Mouse (Mus musculus): ENCODE results near the gene Mybpc2. TPM values are rescaled to one million over a fixed set of nuclear protein-coding genes. Genes with fewer than 3 reads are reported as not detected.

Mybpc2 gene
- total and polyA plus RNA-seq, 3 experiments: 2.0 to 8.3 (median 5.0) TPM

DNA sequence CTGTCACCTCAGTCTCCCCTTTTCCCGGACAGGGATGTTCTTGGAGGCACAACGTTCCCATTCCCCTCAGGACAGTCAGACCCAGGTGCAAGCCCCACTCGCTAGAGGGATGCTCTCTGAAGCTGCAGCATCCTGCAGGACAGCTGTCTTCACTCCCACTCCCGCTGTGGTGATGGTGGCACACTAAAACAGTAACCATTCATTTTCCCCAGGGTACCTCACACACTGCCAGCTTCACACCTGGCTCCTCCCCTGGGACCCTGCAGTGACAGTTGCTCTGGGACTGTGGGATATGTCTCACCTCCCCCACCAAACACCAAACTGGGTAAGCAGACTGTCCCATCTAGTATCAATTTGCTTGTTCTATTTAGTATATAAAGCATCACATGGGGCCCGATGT is 23.3 kb upstream of the Mybpc2 start (continued):
- TF ChIP-seq KAT2A (IDR thresholded peaks at IDR 0.05; ENCODE audit: insufficient replicate concordance, low read length) (peak; percentile 80; the same call in 1 of the 2 replicates), BHLHE40 (IDR thresholded peaks at IDR 0.05; ENCODE audit: low read depth, low read length) (peak; percentile 69), CTCF (conservative IDR thresholded peaks at IDR 0.05 in 1 of 2, IDR thresholded peaks at IDR 0.05 in 1 of 2; ENCODE audit: low read depth in 2 of 2, low read length in 2 of 2) (no peak), SMC3 (IDR thresholded peaks at IDR 0.05; ENCODE audit: low read depth, low read length) (no peak), E2F4 (IDR thresholded peaks at IDR 0.05; ENCODE audit: insufficient replicate concordance, low read depth, low read length) (no peak)

DNA sequence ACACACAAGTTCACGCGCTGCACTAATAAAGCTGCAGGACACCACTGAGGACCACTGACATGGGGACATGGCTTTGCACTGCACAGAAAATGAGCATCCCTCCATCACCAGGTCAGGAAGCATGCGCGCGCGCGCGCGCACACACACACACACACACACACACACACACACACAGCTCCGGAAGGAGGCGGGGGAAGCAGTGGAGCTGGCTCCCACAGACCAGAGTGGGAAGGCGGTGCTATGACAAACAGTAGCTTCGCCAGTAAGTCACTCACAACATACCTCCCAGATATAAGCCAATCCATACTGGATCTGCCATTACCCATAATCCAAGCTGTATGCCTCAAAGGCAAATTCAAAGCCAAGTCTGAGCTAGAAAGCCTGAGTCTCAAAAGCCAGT is 22.6 kb upstream of the Mybpc2 start:
- Histone ChIP-seq H3K27ac (ENCODE audit: insufficient read depth, low read depth) (no peak overlapping the region; the same call in 1 of the 2 replicates), H3K4me3 (replicated peaks in 1 of 3; ENCODE audit: low read depth in 2 of 3, low read length in 2 of 3, poor library complexity in 1 of 3) (peak overlapping the region in 1 of 3 experiments; percentile 82), H3K27me3 (replicated peaks) (no peaks in the 10 kb centered on the region), H3K4me1 (ENCODE audit: control insufficient read depth in 1 of 2, insufficient read depth in 2 of 2) (peaks cover 12 to 44% of the 10 kb centered on the region in 2 experiments), H3K9ac (ENCODE audit: insufficient read depth, low read depth) (no peak overlapping the region; the same call in 1 of the 2 replicates), H3K36me3 (replicated peaks in 1 of 2; ENCODE audit: control insufficient read depth in 1 of 2, insufficient read depth in 1 of 2, low read length in 1 of 2) (peaks cover 40 to 63% of the 10 kb centered on the region in 2 experiments), H3K4me2 (ENCODE audit: insufficient read depth, low read depth, poor library complexity, severe bottlenecking) (peak overlapping the region; percentile 52), H3K79me2 (replicated peaks; ENCODE audit: control insufficient read depth, extremely low read depth, insufficient read depth, poor library complexity, severe bottlenecking) (peaks cover 10% of the 10 kb centered on the region; the same call in 1 of the 2 replicates), H3K9me3 (replicated peaks; ENCODE audit: low read length) (peaks cover 3% of the 10 kb centered on the region)
- in situ Hi-C loops (cut with MboI; ENCODE audit: low pct_ligation_motif_present, low pct_unique_long_range_greater_than_20kb, low sequenced_read_pairs) (no loop called here), dilution Hi-C loops (cut with MboI; ENCODE audit: extremely low pct_ligation_motif_present, extremely low pct_unique_long_range_greater_than_20kb, low sequenced_read_pairs) (no loop called here)
- DNase-seq (ENCODE audit: extremely low read depth): no peak
- TF ChIP-seq GABPA (IDR thresholded peaks at IDR 0.05; ENCODE audit: insufficient replicate concordance, low read depth, low read length) (no peak), MYC (IDR thresholded peaks at IDR 0.05; ENCODE audit: low read depth, low read length) (no peak), IRF4 (IDR thresholded peaks at IDR 0.05; ENCODE audit: low read depth, low read length) (no peak), TCF12 (IDR thresholded peaks at IDR 0.05; ENCODE audit: low read depth, low read length) (no peak), MAX (IDR thresholded peaks at IDR 0.05; ENCODE audit: low read length) (no peak), UBTF (IDR thresholded peaks at IDR 0.05; ENCODE audit: low read depth, low read length) (no peak), BHLHE40 (IDR thresholded peaks at IDR 0.05; ENCODE audit: low read depth, low read length) (no peak), ELF1 (IDR thresholded peaks at IDR 0.05; ENCODE audit: low read depth, low read length) (no peak), TBP (conservative IDR thresholded peaks at IDR 0.05; ENCODE audit: low read depth, low read length) (no peak), HCFC1 (IDR thresholded peaks at IDR 0.05; ENCODE audit: low read depth, low read length) (no peak), POLR2AphosphoS2 (IDR thresholded peaks at IDR 0.05; ENCODE audit: low read depth, low read length) (no peak), ZNF384 (IDR thresholded peaks at IDR 0.05; ENCODE audit: low read depth, low read length) (no peak), USF2 (conservative IDR thresholded peaks at IDR 0.05; ENCODE audit: low read depth, low read length) (no peak), ZMIZ1 (IDR thresholded peaks at IDR 0.05; ENCODE audit: low read depth, low read length) (no peak), JUN (IDR thresholded peaks at IDR 0.05; ENCODE audit: insufficient read depth, low read depth, low read length) (no peak), RAD21 (IDR thresholded peaks at IDR 0.05; ENCODE audit: low read depth, low read length) (no peak), KAT2A (IDR thresholded peaks at IDR 0.05; ENCODE audit: insufficient replicate concordance, low read length) (no peak), CTCF (conservative IDR thresholded peaks at IDR 0.05 in 1 of 2, IDR thresholded peaks at IDR 0.05 in 1 of 2; ENCODE audit: low read depth in 2 of 2, low read length in 2 of 2) (no peak)
